Mouse (Mus musculus) telencephalon, adult 2 months (tissue): ENCODE data around the gene Rdh1.
"Not testable (repeated sequence)": the region's sequence is repeated elsewhere in the genome, so short reads cannot be mapped to it uniquely, and the experiment has no call there.

ENCODE experiments used
- DNase-seq: peaks from one replicate; pipeline ENCODE4 v3.0.0-alpha.2; 2011; ENCODE audit warnings: low read depth, low spot score

The Rdh1 gene

DNA sequence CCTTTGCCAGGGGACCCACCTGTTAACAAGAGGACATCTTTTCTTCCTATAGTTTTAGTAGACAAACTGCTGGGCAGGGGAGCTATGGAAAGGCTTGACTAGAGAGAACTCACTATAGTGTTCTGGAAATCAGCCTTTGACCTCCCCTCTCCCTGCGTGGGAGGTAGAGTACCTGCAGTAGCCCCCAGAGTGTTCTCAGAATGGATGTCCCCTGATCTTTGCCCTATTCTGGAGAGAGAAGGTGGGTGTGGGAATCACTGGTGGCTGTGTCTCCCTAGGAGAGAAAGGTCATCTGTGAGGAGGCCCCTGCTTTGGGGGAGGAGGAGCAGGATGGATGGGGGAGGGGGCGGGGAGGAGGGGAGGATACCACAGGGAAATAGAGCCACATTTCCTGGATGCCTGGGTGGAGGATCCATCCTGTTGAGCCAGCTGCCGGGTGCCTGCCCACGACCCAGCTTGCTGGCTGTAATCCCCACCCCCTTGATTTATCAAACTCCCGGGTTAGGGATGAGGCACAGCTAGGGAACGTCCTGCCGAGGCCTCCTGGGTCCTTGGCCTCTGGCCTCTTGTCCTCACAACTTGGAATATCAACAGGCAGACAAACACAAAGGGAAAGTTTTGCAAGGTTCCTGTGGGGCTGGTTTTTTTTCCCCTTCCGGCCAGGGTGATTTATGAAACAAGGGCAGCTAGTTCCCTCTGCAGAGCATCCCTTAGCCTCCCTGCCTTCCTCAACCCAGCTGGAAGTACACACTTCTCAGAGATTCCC, 10.5 kb upstream of the Rdh1 start:
- no peak for DNase-seq

DNA sequence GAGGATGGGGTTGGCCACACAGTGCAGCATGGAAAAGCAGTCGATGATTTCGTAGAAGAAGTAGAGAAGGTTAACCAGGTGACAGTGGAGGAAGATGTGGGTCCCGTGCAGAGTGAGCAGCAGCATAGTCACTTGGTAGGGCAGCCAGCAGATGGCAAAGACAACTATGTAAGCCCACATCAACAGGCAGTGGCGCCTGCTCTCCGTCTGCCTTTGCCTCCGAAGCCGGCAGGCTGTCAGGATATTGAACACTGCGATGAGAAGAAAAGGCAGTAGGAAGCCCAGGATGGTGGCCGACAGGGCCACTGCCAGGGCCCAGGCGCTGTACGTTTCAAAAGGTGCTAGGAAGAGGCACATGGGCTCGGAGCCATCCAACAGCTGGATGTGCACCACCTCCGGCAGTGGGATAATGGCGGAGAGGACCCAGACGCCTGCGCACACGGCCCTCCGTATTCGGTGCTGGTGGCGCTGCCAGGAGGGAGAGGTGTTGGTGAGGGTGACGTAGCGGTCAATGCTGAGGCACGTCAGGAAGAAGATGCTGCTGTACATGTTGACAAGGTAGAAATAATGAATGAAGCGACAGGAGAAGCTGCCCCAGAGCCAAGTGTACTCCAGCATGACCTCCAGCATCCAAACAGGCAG, 9.3 kb upstream of the Rdh1 start:
- DNase-seq = no peak

DNA sequence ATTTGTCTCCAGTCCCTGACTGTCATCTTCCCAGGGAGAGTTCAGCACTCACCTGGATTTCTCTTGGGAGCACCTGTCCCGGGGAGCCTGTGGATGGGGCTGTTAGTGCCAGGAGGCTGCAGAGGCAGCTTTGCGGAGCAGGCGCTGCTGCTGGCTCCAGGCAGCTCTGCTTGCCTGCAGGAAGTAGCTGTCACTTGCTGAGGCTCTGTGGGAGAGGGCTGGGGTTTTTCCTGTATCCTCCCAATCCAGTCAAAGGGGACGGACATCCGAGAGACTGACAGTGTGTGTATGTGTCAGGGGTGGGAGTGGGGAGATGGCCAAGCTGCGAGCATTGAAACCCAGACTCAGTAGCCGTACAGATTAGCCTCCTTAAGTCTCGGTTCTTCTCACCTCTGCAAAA, 8.0 kb upstream of the Rdh1 start, which contains the start of gene Gpr182:
Gene Gpr182 (minus strand): TSS at position 185 of the 400 bp plus-strand sequence.
- DNase-seq = no peak

DNA sequence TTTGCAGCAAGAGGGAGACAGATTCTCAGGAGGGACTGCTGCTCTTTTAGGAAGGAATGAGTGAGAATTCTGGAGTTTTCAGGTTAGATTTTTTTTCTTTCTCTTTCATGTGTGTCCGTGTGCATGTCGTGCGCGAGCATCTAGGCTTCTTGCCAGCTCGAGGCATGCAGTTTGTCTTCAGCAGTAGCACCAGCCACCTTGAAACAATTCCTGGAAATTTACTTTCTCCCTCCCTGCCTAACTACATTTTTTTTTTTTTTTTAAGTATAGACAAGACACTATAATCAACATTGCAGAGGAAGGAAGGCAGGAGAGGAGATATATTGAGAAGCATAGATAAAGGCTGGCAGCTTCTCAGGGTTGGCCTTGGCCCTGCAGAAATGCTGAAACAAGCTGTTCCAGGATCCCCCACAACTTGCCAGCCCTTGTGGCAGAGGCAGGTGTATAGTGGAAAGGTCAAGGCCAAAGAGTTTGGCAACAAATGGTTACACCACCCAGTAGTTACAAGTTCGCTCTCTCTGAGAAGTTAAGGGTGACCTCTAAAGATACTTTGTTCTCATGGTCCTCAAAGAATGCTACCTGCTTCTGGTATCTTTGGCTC, 4.9 kb upstream of the Rdh1 start:
- no peak for DNase-seq

DNA sequence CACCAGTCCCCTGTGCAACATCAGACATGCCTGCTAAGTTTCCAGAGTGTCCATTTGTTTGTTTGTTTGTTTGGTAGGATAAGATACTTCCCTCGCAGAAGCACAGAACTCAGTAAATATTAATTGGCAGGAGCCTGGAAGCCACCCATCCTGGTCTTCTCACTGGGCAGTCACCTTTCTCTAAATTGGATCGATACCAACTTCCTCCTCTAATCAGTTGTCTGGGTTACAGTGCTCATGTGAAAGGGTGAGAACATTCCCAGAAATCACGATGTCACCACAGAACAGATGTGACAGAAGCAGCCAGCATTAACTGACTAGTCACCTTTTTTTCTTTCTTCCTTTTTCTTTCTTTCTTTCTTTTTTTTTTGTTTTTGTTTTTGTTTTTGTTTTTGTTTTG, 4.3 kb upstream of the Rdh1 start:
- no peak for DNase-seq

DNA sequence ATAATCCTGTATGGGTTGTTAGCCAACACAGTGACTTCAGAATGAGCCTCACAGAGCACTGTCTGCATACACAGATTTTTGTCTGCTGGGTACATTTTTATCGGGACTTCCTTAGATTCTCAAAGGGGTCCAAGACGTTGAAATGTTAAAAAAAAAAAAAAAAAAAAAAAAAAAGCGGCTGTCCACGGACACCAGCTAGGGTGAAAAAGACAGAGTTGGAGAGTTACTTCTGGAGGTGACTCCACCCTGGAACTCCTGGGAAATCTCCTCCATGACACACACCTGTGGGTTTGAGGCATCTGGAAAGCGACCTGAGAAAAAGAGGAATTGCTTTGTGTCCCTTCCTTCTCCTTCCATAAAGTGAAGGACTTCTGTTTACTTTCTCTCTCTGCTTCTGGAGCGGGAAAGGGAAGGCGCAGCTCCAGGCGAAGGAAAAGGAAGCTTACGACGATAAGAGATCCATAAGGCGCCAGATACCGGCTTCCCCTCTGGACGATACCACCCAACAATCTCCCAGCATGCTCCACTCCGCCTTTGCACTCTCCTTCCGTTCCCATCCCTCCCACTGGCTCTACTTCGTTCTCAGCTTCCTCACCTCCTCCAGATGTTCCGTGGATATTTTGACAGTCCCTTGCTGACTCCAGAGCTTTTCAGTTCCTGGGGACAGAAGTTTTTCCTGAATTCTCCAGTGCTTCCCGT, 3.6 kb upstream of the Rdh1 start:
- DNase-seq = no peak

DNA sequence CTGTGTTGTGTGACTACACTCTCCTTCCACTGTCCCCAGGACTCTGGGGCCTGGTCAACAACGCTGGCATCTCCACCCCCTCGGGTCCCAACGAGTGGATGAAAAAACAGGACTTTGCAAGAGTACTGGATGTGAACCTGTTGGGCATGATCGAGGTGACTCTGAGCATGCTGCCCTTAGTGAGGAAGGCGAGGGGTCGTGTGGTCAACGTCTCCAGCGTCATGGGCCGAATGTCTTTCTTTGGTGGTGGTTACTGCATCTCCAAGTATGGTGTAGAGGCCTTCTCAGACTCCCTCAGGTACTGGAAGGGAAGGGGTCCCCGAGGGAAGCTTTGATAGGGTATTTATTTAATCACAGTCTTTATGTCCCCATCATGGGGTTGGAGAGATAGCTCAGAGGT, 3.4 kb downstream of the Rdh1 start:
- DNase-seq = not testable (repeated sequence)

DNA sequence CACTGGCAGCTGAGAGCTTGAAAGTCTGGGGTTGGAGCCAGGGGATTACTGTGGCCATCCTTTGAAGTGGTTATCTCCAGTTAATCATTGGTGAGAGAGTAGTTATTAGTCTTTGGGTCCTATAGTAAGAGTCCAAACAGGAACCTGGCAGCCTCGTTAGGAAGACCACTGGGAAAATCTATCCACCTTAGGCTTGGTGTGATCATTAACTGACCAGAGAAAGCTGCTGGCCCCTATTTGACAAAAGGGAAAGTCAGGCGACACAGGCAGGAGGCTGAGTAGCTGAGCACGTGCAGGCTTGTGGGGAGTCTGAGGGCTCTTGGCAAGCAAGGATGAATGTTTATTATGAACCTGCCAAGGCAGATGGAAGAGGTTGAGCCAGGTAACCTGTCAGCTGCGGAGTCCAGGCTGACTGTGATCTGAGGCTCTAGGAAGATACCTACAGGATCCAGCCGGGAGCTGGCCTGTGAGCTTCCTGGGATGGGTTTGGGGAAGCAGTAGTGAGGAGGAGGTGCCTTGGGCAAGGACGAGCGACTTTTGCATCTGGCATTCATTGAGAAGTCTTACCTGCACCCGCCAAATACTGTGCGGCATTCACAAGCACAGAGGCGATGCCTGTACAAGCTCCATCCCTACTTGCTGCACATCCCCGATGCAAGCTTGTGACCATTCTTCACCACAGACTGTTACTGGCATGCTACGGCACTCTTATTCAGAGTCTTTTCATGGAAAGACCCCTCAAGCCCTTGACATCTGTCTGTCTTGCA, 4.6 kb downstream of the Rdh1 start:
- no peak for DNase-seq

DNA sequence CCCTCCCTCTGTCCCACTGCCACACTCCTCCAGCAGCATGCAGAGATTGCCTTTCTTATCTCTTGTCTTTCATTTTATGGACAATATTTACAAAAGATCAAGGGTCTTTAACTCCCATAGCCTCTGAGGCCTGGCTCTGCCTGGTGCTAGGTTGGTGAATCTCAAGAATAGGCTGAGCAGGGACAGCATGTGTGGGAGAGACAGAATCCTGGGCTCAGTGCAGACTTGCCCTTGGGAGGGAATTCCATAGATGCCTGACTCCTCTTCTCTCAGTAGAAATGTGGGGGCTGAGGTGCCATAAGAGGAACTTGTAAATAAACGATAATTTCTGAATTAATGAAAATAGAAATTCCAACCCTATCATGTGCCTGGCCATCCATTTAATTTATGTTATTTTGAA, 7.0 kb downstream of the Rdh1 start:
- DNase-seq = no peak

DNA sequence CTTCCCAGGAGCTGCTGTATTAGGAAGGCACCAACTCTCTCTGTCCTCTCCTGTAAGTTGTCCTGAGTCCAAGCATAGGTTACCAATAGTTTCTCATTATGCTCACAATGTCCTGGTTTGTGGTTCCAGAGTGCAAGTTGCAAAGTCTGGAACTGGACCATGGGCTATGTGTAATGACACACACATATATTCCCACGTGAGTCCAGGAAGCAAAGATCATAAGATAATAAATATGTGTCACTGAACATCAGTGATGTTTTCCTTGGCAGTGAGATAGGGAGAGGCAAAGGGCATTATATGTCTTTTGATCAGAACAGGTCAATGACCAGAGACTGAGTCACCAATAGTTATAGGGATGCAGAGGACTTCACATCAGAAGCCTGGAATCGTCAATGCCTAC, 16.5 kb downstream of the Rdh1 start, which contains the start of gene Rdh9:
Gene Rdh9 (plus strand): TSS at position 376 of the 400 bp plus-strand sequence.
- no peak for DNase-seq

DNA sequence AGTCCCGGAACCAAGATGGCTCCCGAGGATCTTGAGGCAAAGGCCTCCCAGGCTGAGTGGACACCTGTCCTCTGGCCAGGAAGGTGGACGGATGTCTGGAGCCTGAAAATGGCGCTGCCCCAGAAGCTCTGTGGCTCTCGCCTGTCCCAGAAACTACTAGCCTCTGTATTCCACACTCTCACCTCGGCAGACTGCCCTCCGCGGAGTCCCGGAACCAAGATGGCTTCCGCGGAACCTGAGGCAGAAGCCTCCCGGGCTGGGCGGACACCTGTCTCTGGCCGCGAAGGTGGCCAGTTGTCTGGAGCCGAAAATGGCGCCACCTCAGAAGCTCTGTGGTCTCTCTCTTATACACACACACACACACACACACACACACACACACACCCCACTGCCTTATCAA, 22.8 kb downstream of the Rdh1 start:
- DNase-seq = not testable (repeated sequence)

DNA sequence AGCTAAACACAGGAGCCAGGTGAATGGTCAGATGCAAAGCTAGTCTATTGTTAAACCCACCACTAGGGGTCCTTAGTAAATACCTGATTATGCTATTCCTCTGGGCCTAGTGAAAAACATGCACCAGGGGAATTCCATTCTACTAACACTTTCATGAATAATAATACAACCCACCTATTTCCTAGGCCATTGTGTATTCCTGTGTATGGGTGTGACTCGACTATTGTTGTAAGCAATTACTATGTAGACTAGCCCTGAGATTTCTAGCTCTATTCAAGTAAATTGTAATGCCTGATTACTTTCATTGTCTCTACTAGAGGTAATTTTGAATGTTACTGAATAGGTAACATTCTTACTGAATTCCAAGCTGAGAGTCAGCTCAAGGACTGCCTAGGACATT, 25.9 kb downstream of the Rdh1 start:
- not testable (repeated sequence) for DNase-seq

DNA sequence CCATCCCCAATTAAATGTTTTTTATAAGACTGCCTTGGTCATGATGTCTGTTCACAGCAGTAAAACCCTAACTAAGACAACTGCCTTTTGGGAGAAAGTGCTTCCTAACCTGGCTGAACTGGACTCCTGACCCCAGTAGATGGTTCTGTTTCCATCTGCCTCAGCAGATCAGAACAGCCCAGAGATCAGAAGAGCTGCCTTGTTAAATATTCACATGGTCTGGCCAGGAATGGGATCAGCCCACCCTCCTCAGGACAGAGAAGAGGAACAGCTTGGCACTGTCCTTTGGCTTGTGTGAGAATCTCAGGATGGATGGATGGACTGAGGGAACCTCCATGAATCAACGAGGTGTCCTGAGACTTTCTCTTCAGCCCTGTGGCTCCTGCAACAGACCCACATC, 39.8 kb downstream of the Rdh1 start:
- no peak for DNase-seq

DNA sequence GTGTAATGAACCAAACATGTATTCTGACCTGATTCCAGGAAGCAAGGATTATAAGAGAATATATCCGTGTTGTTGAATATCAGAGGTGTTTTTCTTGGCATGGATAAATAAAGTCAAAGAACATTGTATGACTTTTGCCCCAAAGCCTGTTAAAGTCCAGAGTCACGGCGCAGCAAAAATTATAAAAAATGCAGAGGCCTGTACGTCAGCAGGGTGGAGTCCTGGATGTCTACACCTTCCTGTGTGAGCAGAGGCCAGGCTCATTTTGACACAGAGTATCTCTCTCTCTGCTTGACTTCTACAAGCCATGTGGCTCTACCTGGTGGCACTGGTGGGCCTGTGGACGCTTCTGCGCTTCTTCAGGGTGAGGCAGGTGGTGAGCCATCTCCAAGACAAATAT, 41.4 kb downstream of the Rdh1 start, which contains the start of gene Rdh16:
Gene Rdh16 (plus strand): TSS at position 262 of the 400 bp plus-strand sequence.
- DNase-seq = no peak

DNA sequence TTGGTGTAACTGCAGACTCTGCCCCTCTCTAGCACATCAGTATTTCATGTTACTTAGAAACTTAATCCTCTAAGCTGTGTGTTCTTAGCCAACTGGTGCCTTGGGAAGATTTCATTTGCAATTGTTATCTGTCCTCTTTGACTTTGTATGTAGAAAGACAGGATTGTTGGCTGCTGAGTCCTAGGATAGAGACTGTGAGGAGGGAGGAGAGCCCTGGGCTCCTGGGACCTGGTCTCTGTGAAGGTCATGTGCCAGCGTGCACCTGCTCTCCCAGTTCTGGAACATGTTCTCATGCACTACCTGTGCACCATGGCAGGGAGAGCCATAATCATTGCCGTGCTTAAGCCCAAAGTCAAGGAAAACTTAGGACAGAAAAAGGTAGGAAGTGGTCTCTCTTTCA, 42.1 kb downstream of the Rdh1 start:
- no peak for DNase-seq

DNA sequence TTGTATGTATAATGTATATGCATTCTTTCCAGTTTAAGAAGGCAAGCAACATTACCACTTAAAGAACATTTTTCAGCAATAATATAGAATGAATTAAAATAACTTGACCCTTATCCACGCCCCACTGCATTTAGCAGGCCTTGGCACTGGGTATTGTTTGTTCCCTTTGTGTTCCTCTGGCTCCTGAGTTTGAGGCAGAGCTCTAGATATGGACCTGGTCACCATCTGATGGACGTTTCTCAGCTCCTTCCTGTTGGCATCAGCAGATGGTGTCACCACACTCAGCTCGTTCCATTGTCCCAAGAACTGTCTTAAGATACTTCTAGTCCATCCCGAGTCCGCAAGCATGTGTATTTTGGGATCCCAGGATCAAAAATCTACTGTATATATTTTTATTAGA, 42.7 kb downstream of the Rdh1 start:
- no peak for DNase-seq

DNA sequence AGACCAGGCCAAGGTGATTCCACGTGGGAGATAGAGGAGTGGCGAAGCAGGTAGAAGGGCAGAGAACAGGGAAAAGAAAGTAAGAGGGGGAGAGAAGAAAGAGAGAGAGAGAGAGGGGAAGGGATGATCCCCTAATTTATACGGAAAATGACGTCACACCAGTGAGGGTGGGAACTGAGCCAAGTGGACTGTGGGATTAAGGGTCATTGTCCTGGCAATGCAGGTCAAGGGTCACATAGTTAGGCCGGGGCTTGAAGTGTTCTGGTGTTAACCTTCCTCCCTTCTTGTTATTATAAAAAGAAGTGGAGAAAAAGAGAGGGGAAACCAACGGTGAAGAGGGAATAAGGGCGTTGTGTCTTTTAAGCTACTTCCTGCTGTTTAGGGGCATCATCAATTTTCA, 44.9 kb downstream of the Rdh1 start:
- no peak for DNase-seq

DNA sequence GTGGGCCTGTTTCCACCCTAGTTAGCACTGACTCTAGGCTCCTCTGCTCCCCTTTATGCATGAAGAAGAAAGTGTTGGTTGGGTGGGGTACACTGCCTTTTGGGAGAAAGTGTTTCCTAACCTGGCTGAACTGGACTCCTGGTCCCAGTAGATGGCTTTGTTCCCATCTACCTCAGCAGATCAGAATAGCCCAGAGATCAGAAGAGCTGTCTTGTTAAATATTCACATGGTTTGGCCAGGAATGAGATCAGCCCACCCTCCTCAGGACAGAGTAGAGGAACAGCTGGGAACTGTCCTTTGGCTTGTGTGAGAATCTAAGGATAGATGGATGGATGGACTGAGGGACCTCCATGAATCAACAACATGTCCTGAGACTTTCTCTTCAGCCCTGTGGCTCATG, 56.4 kb downstream of the Rdh1 start:
- DNase-seq = no peak

DNA sequence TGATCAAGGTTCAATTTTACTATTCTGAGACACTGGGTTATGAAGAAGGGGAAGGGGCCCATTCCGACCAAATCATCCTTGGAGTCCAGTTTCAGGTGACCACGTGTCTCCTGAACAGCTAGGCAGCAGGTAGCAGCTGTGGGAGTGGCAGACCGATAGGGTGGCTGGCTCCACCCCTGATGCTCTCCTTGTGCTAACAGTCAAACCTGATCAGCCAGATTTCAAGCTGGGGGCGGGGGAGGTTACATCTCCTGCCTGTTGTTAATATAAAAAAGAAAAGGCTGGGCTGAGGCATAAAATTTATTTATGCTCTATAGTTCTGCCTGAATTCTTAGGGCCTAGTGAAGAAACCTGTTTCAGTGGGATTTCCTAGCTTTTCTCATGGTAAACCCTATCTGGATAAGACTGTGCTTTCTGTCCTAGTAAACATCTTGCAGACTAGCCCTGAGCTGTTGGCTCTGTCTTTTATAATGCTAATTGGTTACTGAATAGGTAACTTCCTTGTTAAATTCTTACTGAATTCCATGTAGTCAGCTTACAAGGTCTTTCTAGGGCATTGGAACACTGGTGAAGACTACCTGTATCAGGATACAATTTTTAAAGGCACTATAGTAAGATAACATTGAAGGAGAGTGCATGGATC, 57.9 kb downstream of the Rdh1 start:
- DNase-seq = not testable (repeated sequence)
